Mouse (Mus musculus) CD4-positive, CD25-positive, alpha-beta regulatory T cell, adult 4 months (primary cell): Measurements from ENCODE around the gene Scgn. TPM values are rescaled to one million over a fixed set of nuclear protein-coding genes. Genes with fewer than 3 reads are reported as not detected.

Experiments
- ATAC-seq: one replicate; pipeline ENCODE4 v1.8.0; 2017
- polyA plus RNA-seq, 2 experiments: library from polyadenylated mRNA; unstranded; fragments of 100-300 nt; shearing (Covaris generic); gene quantifications; one replicate each; pipeline ENCODE4 v1.2.1; 2017

Gene Scgn
- polyA plus RNA-seq, 2 experiments from 2014 or later = not detected

- no peak for ATAC-seq
Measured at GRCm38 (mm10) chr13:23934211-23934520, 56.8 kb downstream of the Scgn start, which contains the start of gene Hist1h2aa. TSS of gene Hist1h2aa (plus strand) at chr13:23934462.

DNA sequence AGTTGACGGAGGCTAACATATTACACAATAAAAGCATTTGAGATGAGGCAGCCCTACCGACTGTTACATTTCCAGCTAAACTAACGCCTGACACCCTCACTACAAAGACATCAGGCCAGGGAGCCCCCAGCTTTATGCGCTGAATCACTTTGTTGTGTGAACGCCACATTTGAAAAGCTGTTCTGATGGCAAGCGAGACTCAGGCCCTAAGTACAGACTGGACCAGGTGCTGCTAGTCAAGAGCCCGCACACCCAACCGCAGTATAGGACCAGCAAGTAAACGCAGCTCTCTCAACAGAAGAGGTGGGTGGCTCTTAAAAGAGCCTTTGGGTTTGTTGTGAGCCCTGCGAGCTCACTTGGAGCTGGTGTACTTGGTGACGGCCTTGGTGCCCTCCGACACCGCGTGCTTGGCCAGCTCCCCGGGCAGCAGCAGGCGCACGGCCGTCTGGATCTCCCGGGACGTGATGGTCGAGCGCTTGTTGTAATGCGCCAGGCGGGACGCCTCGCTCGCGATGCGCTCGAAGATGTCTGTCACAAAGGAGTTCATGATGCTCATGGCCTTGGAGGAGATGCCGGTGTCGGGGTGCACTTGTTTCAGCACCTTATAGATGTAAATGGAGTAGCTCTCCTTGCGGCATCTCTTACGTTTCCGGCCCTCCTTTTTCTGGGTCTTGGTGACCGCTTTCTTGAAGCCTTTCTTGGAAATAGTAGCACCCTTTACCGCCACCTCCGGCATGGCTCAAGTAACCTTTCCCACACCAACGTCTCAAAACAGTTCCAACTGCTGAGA is 57.4 kb downstream of the Scgn start, which contains the start of gene Hist1h2ba:
Hist1h2ba (minus strand) TSS at position 736 of the 790 bp plus-strand sequence.
- ATAC-seq = no peak

- no peak for ATAC-seq
Measured at GRCm38 (mm10) chr13:23930904-23931303, 60.1 kb downstream of the Scgn start.

DNA sequence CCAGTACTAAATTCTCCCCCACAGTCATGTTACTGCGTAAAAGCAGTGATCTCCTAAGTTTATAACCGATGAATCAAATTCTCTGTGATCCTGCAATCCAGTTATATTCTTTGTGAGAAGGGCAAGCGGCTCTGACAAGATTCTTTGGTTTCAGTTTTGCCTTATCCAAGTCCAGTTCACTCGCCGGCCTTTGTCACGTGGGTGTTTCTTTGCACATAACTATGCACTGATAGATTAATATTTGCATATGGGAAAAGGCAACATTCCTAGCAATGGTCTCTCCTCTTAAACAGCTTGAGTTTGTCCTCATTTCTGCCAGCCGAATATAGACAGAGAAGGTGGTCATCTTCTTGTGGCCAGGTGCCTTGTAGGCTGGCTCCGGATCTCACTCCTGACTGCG is 60.6 kb downstream of the Scgn start:
- no peak for ATAC-seq

DNA sequence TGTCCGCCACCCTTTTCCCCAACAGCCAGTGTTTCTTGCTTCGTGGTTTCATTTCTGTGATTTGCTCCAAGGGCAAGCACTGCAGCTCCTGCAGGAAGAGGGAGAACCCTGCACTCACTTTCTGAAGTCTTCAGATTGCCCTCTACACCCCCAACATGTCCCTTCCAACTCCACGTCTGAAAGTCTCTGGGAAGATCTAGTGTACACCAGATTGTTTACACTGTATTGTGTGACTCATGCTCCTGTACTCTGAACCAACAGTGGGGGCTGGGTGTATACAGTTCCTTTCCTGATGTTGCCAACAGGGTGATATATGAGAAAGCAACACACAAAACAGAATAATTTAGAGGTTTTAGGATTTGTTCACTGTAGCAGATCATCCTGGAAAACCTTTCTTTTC is 62.4 kb downstream of the Scgn start:
- ATAC-seq = no peak

DNA sequence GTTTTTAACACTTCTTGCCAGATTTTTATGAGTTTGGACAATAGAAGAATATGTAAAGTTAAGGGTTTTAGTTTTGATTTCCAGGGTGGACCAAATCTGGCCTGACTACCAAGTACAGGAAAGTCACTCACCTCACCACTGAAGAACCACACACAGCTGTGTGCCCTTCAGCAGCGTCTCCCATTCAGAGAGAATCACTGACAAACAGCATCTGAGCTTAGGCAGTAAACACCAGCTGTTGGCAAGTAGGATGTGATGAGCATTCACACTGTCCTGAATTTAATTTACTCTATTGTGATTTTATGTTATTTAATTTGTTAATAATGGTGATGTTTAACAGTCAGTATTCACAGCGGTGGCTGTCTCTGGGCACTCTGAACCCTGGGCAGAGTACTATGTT is 65.2 kb downstream of the Scgn start:
- ATAC-seq = no peak

DNA sequence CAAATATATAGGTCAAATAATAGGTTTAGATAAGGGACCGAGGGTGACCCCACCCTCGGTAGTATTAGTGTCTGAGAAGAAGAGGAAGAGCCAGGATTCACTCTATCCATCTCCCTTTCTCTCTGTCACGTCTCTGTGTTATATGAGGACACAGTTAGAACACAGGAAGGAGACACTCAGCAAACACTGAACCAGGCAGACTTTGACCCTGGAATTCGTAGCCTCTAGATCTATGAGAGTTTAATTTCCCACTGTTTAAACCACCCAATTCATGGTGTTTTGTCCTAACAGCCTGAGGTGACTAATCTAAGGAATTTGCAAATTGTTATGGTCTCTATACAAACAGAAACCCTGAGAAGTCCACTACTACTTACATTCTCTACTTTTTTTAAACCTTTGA is 73.3 kb downstream of the Scgn start:
- no peak for ATAC-seq

GRCm38 (mm10) chr13:23916132-23916531 is 74.9 kb downstream of the Scgn start:
- ATAC-seq = no peak

DNA sequence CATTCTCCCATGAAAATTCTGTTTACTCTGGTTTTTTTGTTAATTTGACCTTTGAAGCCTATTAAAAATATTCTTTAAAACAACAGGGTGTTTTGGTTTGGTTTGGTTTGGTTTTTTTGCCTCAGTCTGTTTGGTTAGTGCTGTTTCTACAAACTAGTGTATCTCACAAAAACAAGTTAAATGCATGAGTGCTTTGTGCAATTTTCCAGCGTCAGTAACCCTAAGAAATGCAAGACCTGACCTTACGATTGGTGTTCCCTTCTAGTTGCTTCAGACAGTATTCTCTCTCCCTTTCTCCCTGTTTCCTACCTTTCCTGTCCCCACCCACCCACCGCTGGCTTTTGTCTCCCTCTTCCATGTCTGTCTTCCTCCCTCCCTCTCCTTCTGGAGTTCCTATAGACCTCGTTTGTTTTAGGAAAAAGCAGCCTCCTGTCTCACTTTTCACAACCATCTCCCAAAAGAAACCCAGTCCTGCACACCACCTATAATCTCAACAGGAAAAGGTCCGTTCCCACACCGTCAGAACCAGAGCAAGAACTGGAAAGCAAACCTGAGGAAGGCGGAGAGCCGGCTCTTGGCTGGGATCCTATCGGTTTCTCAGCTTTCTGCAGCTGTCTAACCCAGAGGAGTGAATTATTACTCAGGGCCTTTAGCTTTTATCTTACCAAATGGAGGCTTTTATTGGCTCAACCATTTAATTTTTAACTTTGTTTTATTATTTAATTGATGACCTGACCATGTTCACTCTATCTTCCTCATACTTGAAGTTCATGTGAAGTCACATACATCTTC is 76.4 kb downstream of the Scgn start, which contains the start of gene Slc17a4:
Slc17a4 (minus strand) TSS at position 634 of the 792 bp plus-strand sequence.
- ATAC-seq = no peak

DNA sequence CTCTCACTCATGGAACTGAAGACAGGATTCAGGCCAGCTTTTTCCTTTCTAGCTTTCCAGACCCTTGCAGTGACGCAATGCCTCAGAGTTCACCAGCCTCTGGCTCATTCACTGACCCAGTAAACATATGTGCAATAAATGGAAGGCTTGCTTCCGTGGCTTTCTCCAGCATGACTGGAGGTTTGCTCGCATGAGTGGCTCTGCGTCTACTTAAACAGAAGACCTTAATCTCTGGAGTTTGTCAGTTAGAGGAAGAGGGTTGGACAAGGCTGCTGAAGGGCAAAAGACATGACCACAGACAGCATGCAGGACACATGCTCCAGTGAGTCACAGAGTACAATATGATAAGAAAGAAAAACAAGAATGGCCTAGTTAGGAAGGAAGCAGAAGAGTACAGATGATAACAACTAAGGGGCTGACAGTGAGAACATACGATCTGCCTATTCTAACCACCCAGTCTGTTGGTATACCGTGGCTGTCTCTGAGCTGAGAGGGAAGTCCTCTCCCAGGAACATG is 77.2 kb downstream of the Scgn start:
- ATAC-seq = no peak

DNA sequence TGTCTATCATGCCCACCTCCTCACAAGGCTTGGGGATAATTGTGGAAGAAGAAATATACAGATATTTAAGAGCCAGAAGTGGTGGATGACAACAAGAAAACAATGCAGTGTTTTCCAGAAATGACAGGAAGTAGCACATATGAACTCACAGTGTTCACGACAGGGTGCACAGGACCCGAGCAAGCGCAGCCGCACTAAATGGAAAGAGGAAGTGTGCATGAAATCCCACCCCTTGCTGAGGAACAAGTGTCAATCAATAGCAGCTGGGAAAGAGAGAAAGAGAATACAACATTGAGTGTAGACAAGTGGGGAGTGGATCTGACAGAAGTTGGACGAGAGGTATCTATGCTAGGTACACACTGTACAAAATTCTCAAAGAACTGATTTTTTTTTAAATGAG is 79.7 kb downstream of the Scgn start:
- ATAC-seq = no peak

GRCm38 (mm10) chr13:23910121-23910520 is 80.9 kb downstream of the Scgn start:
- ATAC-seq = no peak

- ATAC-seq = no peak
Measured at GRCm38 (mm10) chr13:23906906-23907305, 84.1 kb downstream of the Scgn start.

Other genes with a start within 250 kb of the Scgn start
- gene Hist1h3c, start 245.6 kb downstream of the Scgn start, polyA plus RNA-seq = 1 to 10 TPM in 1 of 2 experiments, not detected in 1; 1.3 TPM
- 1 to 10 TPM in 1 of 2 experiments, not detected in 1; 2.9 TPM for gene Hist1h2bb, start 244.5 kb downstream of the Scgn start, polyA plus RNA-seq
- gene Hist1h2ab, start 240.1 kb downstream of the Scgn start, polyA plus RNA-seq = 1 to 10 TPM; 2.8 to 8.2 TPM
- not detected for gene Hist1h3b, start 238.9 kb downstream of the Scgn start, polyA plus RNA-seq
- 1 to 10 TPM in 1 of 2 experiments, not detected in 1; 5.4 TPM for gene Hist1h4b, start 234.2 kb downstream of the Scgn start, polyA plus RNA-seq
- gene Hist1h4a, start 230.0 kb downstream of the Scgn start, polyA plus RNA-seq = not detected
- 1 to 10 TPM in 1 of 2 experiments, not detected in 1; 1.8 TPM for gene Hist1h3a, start 228.8 kb downstream of the Scgn start, polyA plus RNA-seq
- gene Hist1h1a, start 227.5 kb downstream of the Scgn start, polyA plus RNA-seq = 1 to 10 TPM; 2.6 to 3.4 TPM
- not detected for gene Trim38, start 221.3 kb downstream of the Scgn start, polyA plus RNA-seq
- gene Slc17a2, start 184.2 kb downstream of the Scgn start, polyA plus RNA-seq = not detected
- gene Slc17a3, start 151.8 kb downstream of the Scgn start, polyA plus RNA-seq = not detected
- gene Slc17a1, start 123.5 kb downstream of the Scgn start, polyA plus RNA-seq = under 1 TPM in 1 of 2 experiments, not detected in 1; 0.16 TPM
- not detected for gene Slc17a4, start 76.2 kb downstream of the Scgn start, polyA plus RNA-seq
- not detected for gene Hist1h2ba, start 57.1 kb downstream of the Scgn start, polyA plus RNA-seq
- gene Hist1h2aa, start 56.8 kb downstream of the Scgn start, polyA plus RNA-seq = not detected